Mouse (Mus musculus) neural tube, embryonic 12.5 days (tissue): ENCODE results near the gene Coro1c. TPM values are rescaled to one million over a fixed set of nuclear protein-coding genes. Genes with fewer than 3 reads are reported as not detected.

Source experiments
- ATAC-seq: fragments of 200-750 bp; cut with Nextera tagmentation; 2 replicates; pipeline ENCODE4 v1.8.0; 2017; ENCODE audit warnings: low read depth, mild to moderate bottlenecking, moderate TSS enrichment, moderate library complexity; ENCODE audit not compliant: low FRiP score
- H3K27ac ChIP-seq: fragments of 300-500 bp; sonication (generic); 2 replicates; pipeline ENCODE4 v1.5.1; 2016
- H3K27me3 ChIP-seq: fragments of 300-500 bp; sonication (generic); replicated peaks from 2 replicates; pipeline ENCODE4 v1.6.1; 2016; ENCODE audit warnings: mild to moderate bottlenecking
- H3K36me3 ChIP-seq: fragments of 300-500 bp; sonication (generic); 2 replicates; pipeline ENCODE4 v1.6.1; 2016; ENCODE audit warnings: mild to moderate bottlenecking
- H3K4me1 ChIP-seq: fragments of 300-500 bp; sonication (generic); 2 replicates; pipeline ENCODE4 v1.6.1; 2016
- H3K4me2 ChIP-seq: fragments of 300-500 bp; sonication (generic); replicated peaks from 2 replicates; pipeline ENCODE4 v1.6.1; 2016; ENCODE audit warnings: mild to moderate bottlenecking
- H3K4me3 ChIP-seq: fragments of 300-500 bp; sonication (generic); 2 replicates; pipeline ENCODE4 v1.5.1; 2016
- H3K9ac ChIP-seq: fragments of 300-500 bp; sonication (generic); 2 replicates; pipeline ENCODE4 v1.6.1; 2016; ENCODE audit warnings: mild to moderate bottlenecking
- H3K9me3 ChIP-seq: fragments of 300-500 bp; sonication (generic); 2 replicates; pipeline ENCODE4 v1.6.1; 2016; ENCODE audit warnings: mild to moderate bottlenecking
- WGBS: fragments of 180-500 bp; shearing (Covaris S2); methylation state at CpG from one replicate; pipeline ENCODE4 v1.1.7; 2016; 5-methylcytosine and 5-hydroxymethylcytosine counted together
- polyA plus RNA-seq: library from polyadenylated mRNA; unstranded; fragments of >200 nt; fragmentation: Nextera tagmentation; extraction: Ambion mirVana; gene quantifications from 2 replicates; pipeline ENCODE4 v1.2.1, GENCODE M21; 2016

Gene Coro1c
- polyA plus RNA-seq, 1 experiment from 2014 or later, result 292 TPM

DNA sequence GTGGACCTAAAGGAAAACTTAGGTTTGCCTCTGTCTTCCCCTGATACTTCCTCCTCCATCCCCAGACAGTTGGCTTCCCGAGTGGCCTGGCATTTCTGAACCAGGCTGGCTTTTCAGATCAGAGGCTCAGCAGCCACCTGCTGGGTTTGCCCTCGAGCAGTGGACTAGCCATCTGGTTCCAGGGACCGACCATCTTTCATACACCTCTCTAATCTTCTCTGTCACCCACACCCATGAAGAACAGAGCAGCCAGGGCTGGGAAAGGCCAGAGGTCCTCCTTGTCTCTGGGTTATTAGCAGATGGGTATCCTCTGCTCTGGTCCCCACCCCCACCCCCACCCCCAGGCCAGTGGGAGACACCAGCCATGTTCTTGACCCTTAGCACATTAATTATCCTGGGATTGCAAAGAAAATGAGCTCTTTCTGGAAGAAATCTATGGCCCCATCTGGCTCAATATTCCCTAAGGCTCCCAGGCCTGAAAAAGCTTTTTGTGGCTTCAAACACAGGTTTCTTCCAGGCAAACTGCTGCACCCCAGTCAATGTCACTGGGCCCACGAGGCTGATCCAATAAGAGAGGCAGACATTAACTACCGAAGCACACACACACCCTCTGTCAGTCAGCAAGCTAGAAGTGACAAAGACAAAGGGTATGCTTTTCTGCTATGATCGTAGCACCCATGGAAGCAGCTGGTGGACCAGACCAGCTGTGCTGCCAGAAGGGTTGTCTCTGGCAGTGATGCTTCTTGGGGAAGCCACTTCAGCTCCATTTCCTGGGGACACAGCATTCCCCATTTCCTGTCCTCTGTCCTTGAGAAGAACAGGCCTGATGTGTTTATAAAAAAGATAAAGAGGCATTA lies 13.0 kb upstream of the Coro1c start:
- Histone ChIP-seq H3K4me3 (no peak overlapping the region), H3K36me3 (no peaks in the 10 kb centered on the region), H3K27ac (peak overlapping the region; percentile 72), H3K4me1 (peaks cover 23% of the 10 kb centered on the region), H3K9ac (peak overlapping the region; percentile 33; the same call in 1 of the 2 replicates), H3K9me3 (no peaks in the 10 kb centered on the region), H3K4me2 (no peak overlapping the region), H3K27me3 (no peaks in the 10 kb centered on the region)
- peak; percentile 82 for ATAC-seq
- WGBS, result 15% methylated on average over 6 of the region's 6 CpGs

DNA sequence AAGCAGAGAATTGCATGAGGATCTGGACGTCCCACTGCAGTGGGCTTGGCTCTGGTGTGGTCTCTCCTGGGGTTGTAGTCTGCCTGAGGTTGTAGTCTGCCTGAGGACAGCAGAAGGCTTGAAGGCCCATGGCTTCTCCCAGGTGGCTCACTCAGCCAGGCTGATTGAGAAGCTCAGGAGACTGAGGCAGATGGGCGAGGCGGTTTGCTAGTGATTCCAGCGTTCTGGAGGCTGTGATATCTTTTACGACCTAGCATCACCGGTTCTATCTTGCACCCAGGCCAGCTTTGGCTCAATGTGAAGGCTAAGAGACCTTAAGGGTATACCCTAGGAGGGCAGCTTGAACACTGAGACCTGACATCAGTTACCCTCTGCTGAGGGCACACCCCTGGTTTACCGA lies 10.5 kb upstream of the Coro1c start:
- Histone ChIP-seq H3K9ac (no peak overlapping the region), H3K4me3 (no peak overlapping the region), H3K36me3 (no peaks in the 10 kb centered on the region), H3K9me3 (no peaks in the 10 kb centered on the region), H3K27me3 (no peaks in the 10 kb centered on the region), H3K27ac (no peak overlapping the region), H3K4me2 (no peak overlapping the region), H3K4me1 (peaks cover 17% of the 10 kb centered on the region)
- no peak for ATAC-seq
- 63% methylated on average over 7 of the region's 7 CpGs for WGBS

DNA sequence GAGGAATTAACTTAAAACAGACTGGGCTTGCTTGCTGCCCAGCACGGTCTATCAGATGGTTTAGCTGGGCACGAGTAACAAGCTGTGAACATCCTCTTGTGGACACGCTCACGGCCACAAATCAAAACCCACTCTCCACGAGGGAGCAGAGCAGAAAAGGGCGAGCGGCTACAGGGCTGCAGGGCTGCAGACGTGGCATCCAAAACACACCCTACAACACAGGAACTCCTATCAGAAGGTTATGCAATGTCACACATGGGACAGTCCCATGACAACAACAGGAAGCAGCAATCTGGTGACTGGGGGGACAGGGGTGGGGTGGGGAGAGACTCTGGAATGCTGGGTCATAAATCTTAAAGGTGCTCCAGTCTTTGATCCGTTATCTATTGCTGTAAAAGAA lies 10.1 kb upstream of the Coro1c start:
- Histone ChIP-seq H3K36me3 (no peaks in the 10 kb centered on the region), H3K4me3 (no peak overlapping the region), H3K9me3 (no peaks in the 10 kb centered on the region), H3K4me1 (peaks cover 17% of the 10 kb centered on the region), H3K4me2 (no peak overlapping the region), H3K27ac (no peak overlapping the region), H3K9ac (0 out of 2 replicates have a peak overlapping the region, but pooled peaks have one; percentile 5), H3K27me3 (no peaks in the 10 kb centered on the region)
- WGBS, result 44% methylated on average over 9 of the region's 9 CpGs
- no peak for ATAC-seq

DNA sequence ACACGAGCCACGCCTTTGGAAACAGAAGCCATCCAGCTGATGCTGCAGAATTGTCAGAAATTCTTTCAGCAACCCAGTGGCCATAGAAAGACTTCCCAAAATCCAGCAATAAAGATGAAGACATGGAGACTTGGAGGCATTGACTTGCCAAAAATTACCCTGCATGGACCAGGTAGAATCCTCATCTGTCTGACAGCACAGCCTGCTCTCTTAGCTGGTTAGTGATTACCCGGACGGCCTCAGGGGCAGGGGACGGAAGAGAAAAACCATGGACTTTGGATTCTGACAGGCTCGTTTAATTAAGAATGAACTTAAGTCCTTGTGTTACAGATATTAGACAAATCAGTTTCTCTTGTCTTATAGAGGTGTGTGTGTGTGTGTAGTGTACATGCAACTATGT lies 2.1 kb upstream of the Coro1c start:
- H3K9me3 ChIP-seq, result no peaks in the 10 kb centered on the region
- no peaks in the 10 kb centered on the region for H3K27me3 ChIP-seq
- no peak overlapping the region for H3K27ac ChIP-seq
- H3K4me2 ChIP-seq, result no peak overlapping the region
- ATAC-seq, result no peak
- H3K4me1 ChIP-seq, result peaks cover 15% of the 10 kb centered on the region
- no peak overlapping the region for H3K4me3 ChIP-seq
- H3K36me3 ChIP-seq, result no peaks in the 10 kb centered on the region
- H3K9ac ChIP-seq, result no peak overlapping the region
- WGBS, result 80% methylated on average over 6 of the region's 6 CpGs

DNA sequence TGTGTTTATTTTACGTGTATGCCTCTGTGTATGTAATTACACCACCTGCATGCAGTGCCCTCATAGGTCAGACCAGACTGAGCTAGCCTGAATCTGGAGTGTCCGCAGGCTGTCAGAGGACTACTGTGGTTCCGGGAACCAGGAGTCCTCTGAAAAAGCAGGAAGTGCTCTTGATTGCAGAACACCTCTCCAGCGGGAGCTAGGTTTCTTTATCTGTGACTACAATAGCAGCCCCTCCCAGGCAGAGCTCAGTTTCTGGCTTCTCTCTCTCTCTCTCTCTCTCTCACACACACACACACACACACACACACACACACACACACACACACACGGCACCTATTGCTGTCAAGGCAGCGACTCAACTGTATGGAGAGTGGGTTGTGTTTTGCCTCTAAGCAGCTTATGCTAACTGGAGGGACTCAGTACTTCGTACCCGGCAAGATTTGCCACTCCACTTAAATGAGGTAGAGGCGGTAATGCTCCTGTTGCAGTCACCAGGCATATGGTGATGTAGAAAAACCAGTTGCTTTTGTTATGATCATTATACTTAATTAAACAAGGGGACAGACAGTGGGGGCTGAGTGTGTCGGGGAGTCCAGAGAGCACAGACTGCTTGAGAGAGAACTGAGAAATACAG lies 1.6 kb upstream of the Coro1c start:
- WGBS, result 42% methylated on average over 10 of the region's 10 CpGs
- no peaks in the 10 kb centered on the region for H3K27me3 ChIP-seq
- ATAC-seq, result no peak
- no peaks in the 10 kb centered on the region for H3K9me3 ChIP-seq
- no peak overlapping the region for H3K9ac ChIP-seq
- H3K4me3 ChIP-seq, result no peak overlapping the region
- no peak overlapping the region for H3K4me2 ChIP-seq
- no peak overlapping the region for H3K27ac ChIP-seq
- H3K4me1 ChIP-seq, result peaks cover 20% of the 10 kb centered on the region
- no peaks in the 10 kb centered on the region for H3K36me3 ChIP-seq

DNA sequence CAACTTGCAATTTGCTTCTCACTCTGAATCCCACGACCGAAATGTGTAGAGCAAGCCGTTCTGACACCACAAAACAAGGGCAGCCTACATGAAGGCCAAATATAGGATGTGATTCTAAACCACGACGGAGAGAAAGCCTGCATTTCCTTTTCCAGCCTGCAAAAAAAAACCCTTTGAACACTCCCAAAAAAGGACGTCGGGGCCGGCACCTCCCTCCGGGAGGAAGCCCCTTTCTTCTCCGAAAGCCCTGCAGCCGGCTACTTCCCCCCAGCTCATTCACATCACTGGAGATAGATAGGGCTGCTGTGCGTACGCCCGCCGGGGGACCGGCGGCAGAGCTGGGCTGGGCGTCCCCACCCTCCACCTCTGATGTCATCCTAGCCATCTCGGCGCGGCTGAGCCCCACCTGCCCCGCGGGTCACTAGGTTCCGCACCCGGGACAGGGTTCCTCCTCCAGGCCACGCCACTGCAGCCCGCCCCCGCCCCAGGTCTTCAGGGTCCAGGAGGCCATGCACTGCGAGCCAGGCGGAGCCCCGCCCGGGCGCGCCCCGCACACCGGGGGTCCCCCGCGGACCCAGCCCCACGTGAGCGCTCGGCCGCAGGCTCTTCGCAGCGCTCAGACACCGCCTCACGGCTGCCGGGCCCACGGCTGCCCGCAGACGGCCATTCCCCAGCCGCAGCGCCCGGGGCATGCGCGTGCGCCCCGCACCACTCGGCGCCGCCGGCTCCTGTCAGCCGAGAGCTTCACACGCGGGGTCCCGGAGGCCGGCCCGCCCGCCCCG lies 581 bp downstream of the Coro1c start:
- Histone ChIP-seq H3K36me3 (no peaks in the 10 kb centered on the region), H3K4me3 (peak overlapping the region; percentile 94), H3K9me3 (no peaks in the 10 kb centered on the region), H3K27ac (peak overlapping the region; percentile 98), H3K27me3 (no peaks in the 10 kb centered on the region), H3K4me2 (peak overlapping the region; percentile 65), H3K9ac (peak overlapping the region; percentile 96), H3K4me1 (peaks cover 39% of the 10 kb centered on the region)
- ATAC-seq, result peak; percentile 72
- under 1% methylated on average over 69 of the region's 69 CpGs for WGBS

DNA sequence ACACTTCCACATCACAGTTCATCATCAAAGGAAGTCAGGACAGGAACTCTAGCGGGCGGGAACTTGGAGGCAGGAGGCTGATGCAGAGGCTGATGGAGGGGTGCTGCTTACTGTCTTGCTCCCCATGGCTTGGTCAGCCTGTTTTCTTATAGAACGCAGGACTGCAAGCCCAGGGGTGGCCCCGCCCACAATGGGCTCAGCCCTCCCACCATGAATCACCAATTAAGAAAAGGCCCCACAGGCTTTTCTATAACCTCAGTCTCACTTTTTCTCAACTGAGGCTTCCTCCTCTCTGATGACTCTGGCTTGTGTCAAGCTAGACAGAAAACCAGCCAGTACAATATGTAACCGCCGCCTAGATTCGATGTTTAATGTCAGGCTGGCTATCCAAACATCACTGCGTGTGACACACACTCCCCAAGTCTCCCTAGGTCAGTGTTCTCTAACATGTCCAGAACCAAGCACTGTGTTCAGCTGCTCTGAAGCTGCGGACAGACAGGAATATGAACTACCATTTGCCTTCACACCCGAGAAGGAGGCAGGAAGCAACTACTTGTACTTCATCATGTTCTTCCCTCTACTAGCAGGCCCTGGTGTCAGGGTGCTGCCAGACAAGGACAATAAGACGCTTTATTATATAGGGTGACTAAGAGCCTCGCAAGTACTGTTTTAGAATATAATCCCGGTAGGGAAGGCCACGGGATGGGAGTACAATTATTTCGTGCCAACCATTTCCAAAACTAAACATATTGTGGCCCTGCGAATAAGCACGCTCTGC lies 1.4 kb downstream of the Coro1c start:
- H3K9ac ChIP-seq, result peak overlapping the region; percentile 96
- H3K27ac ChIP-seq, result peak overlapping the region; percentile 98
- peak overlapping the region; percentile 65 for H3K4me2 ChIP-seq
- H3K4me1 ChIP-seq, result peaks cover 47% of the 10 kb centered on the region
- H3K36me3 ChIP-seq, result no peaks in the 10 kb centered on the region
- 19% methylated on average over 17 of the region's 17 CpGs for WGBS
- peak overlapping the region; percentile 94 for H3K4me3 ChIP-seq
- H3K27me3 ChIP-seq, result no peaks in the 10 kb centered on the region
- H3K9me3 ChIP-seq, result no peaks in the 10 kb centered on the region
- ATAC-seq, result no peak

DNA sequence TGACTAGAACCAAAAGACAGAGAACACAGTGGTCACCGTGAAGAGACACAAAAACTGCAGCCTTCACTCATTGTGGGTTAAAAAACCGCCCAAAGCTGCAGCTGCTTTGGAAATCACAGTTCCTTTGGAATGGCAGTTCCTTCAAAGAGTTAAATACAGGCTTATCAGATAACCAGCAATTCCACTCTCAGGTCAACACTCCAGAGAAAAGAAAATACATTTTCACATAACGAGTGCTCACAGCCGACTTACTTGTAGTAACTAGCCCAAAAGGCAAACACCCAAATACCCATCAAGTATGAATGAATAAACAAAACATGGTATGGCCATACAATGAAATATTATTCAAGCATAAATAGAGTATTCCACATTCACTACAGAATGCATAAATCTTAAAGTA lies 3.6 kb downstream of the Coro1c start:
- Histone ChIP-seq H3K9ac (no peak overlapping the region), H3K36me3 (no peaks in the 10 kb centered on the region), H3K9me3 (no peaks in the 10 kb centered on the region), H3K27ac (no peak overlapping the region), H3K4me1 (peaks cover 58% of the 10 kb centered on the region), H3K27me3 (no peaks in the 10 kb centered on the region), H3K4me2 (peak overlapping the region; percentile 65), H3K4me3 (no peak overlapping the region)
- no peak for ATAC-seq
- WGBS, result 59% methylated on average over 4 of the region's 4 CpGs

DNA sequence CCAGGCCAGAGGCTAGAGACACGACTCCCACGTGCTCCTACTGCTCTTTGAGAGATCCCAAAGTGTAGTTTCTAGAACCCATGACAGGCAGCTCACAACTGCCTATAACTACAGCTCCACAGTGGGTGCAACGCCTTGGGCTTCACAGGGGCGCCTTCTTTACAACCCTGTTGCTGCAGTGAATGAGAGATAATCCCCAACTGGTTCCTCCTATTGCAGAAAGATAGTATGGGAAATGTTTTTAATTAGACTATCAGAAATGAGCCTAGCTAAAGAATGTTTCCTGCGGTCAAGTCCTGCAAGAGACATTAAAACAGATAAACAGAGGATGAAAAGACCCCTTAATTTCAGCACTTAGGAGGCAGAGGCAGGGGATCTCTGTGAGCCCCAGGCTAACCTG lies 5.6 kb downstream of the Coro1c start:
- no peak overlapping the region for H3K27ac ChIP-seq
- WGBS, result 81% methylated on average over 5 of the region's 5 CpGs

DNA sequence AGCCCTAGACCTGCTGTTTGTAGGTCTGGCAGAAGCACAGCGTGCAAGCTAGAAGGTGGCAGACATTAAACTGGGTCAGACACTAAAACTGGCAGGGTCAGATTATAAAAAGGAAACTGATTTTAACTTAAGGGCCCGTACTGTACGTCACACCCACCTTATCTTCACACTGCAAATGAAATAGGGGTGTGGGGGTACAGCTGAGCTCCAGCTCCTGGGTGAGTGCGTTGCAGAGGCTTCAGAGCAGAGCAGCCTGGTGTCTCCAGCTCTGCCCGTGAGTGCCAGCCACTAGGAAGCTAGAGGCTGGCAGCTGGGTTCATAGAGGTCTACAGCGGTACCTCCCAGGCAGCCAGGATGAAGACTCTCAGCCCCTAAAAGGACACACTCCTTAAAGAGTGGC lies 6.5 kb downstream of the Coro1c start:
- WGBS, result 85% methylated on average over 6 of the region's 6 CpGs
- no peak for ATAC-seq
- Histone ChIP-seq H3K27me3 (no peaks in the 10 kb centered on the region), H3K9ac (no peak overlapping the region), H3K4me1 (peaks cover 69% of the 10 kb centered on the region), H3K36me3 (no peaks in the 10 kb centered on the region), H3K27ac (peak overlapping the region; percentile 32; the same call in 1 of the 2 replicates), H3K9me3 (no peaks in the 10 kb centered on the region), H3K4me3 (no peak overlapping the region), H3K4me2 (no peak overlapping the region)

More for the DNA sequence above, 5.6 kb downstream of the Coro1c start:
- ATAC-seq, result no peak
- Histone ChIP-seq H3K9me3 (no peaks in the 10 kb centered on the region), H3K4me1 (peaks cover 70% of the 10 kb centered on the region), H3K9ac (no peak overlapping the region), H3K27me3 (no peaks in the 10 kb centered on the region), H3K4me3 (no peak overlapping the region), H3K36me3 (no peaks in the 10 kb centered on the region), H3K4me2 (no peak overlapping the region)

DNA sequence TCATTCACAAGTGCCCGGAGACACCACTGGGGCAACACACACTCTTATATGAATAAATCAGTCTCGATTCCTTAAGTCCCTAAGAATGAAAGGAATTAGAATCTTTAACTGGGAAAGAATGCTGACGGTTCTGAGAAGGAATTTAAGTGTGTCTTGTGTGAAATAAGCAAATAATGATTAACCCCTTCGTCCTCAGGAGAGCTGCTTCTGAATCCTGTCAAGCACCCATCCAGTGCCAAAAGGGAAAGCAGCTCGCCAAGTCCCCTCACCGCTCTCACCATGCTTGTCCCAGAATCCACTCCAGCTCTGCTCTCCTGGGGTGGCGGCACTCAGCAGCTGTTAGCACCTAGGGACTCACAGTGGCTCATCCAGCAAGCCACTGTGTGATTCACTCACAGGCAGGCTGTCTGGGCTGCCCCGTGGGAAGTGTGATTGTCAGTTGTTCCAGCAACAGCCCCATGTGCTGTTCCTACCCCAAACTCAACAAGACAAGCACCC lies 7.4 kb downstream of the Coro1c start:
- Histone ChIP-seq H3K27ac (no peak overlapping the region), H3K9ac (no peak overlapping the region)

More for the DNA sequence above, 7.4 kb downstream of the Coro1c start:
- WGBS, result 57% methylated on average over 8 of the region's 8 CpGs
- Histone ChIP-seq H3K4me1 (peaks cover 61% of the 10 kb centered on the region), H3K27me3 (no peaks in the 10 kb centered on the region), H3K4me3 (no peak overlapping the region), H3K4me2 (no peak overlapping the region), H3K9me3 (no peaks in the 10 kb centered on the region), H3K36me3 (0 out of 2 replicates have a peak, but pooled peaks cover under 1% of the 10 kb centered on the region)
- ATAC-seq, result 0 out of 2 replicates have a peak, but pooled peaks have one; percentile 48
